Mouse (Mus musculus) forebrain, embryonic 14.5 days (tissue): ENCODE results near the gene Cmip. TPM values are rescaled to one million over a fixed set of nuclear protein-coding genes. Genes with fewer than 3 reads are reported as not detected.

Source experiments
- ATAC-seq: fragments of 200-750 bp; cut with Nextera tagmentation; 2 replicates; pipeline ENCODE4 v1.8.0; 2017; ENCODE audit warnings: mild to moderate bottlenecking, moderate library complexity
- DNase-seq: peaks from one replicate; pipeline ENCODE4 v3.0.0-alpha.2; 2015; ENCODE audit warnings: low spot score
- H3K27ac ChIP-seq: fragments of 300-500 bp; sonication (generic); 2 replicates; pipeline ENCODE4 v1.5.1; 2014; ENCODE audit warnings: low read depth, mild to moderate bottlenecking, control low read depth, low read length, moderate library complexity
- H3K27me3 ChIP-seq: fragments of 300-500 bp; sonication (generic); replicated peaks from 2 replicates; pipeline ENCODE4 v1.6.1; 2014; ENCODE audit warnings: low read length, control low read depth, mixed read lengths; ENCODE audit not compliant: control insufficient read depth, insufficient read depth
- H3K36me3 ChIP-seq: fragments of 300-500 bp; sonication (generic); 2 replicates; pipeline ENCODE4 v1.6.1; 2014; ENCODE audit warnings: low read length, control low read depth; ENCODE audit not compliant: control insufficient read depth, insufficient read depth
- H3K4me1 ChIP-seq: fragments of 300-500 bp; sonication (generic); 2 replicates; pipeline ENCODE4 v1.6.1; 2014; ENCODE audit warnings: antibody characterized with exemption, low read length, control low read depth; ENCODE audit not compliant: control insufficient read depth, insufficient read depth
- H3K4me2 ChIP-seq: fragments of 300-500 bp; sonication (generic); 2 replicates; pipeline ENCODE4 v1.6.1; 2014; ENCODE audit warnings: mild to moderate bottlenecking, control low read depth, low read length
- H3K4me3 ChIP-seq: fragments of 300-500 bp; sonication (generic); 2 replicates; pipeline ENCODE4 v1.5.1; 2014; ENCODE audit warnings: low read depth, low read length, control low read depth
- H3K9ac ChIP-seq: fragments of 300-500 bp; sonication (generic); 2 replicates; pipeline ENCODE4 v1.6.1; 2014; ENCODE audit warnings: mild to moderate bottlenecking, low read length, control low read depth, moderate library complexity
- H3K9me3 ChIP-seq: fragments of 300-500 bp; sonication (generic); replicated peaks from 2 replicates; pipeline ENCODE4 v1.6.1; 2016; ENCODE audit warnings: low read length, control low read depth, mixed read lengths; ENCODE audit not compliant: control insufficient read depth
- WGBS: fragments of 180-500 bp; shearing (Covaris S2); extraction: QIAGEN DNeasy Blood & Tissue Kit; methylation state at CpG from one replicate; pipeline ENCODE4 v1.1.7; 2014; 5-methylcytosine and 5-hydroxymethylcytosine counted together
- polyA plus RNA-seq: library from polyadenylated mRNA; unstranded; fragments of >200 nt; fragmentation: Nextera tagmentation; extraction: Ambion mirVana; gene quantifications from 2 replicates; pipeline ENCODE4 v1.2.1, GENCODE M21; 2014

The Cmip gene
- polyA plus RNA-seq, 1 experiment from 2014 or later = 57.4 TPM

GRCm38 (mm10) chr8:117322021-117322420 lies 65.2 kb downstream of the Cmip start:
- Histone ChIP-seq H3K27me3 (no peaks in the 10 kb centered on the region), H3K36me3 (no peaks in the 10 kb centered on the region), H3K4me3 (no peak overlapping the region), H3K4me2 (peak overlapping the region; percentile 28), H3K9ac (peak overlapping the region; percentile 35; the same call in 1 of the 2 replicates), H3K4me1 (peaks cover 19% of the 10 kb centered on the region), H3K27ac (peak overlapping the region; percentile 86), H3K9me3 (no peaks in the 10 kb centered on the region)
- ATAC-seq (peak; percentile 88), DNase-seq (peak; percentile 87)
- 28% methylated on average over 6 of the region's 6 CpGs for WGBS

- no peak for DNase-seq
- WGBS = 58% methylated on average over 8 of the region's 8 CpGs
- H3K27ac ChIP-seq = peak overlapping the region; percentile 86
- no peak overlapping the region for H3K4me3 ChIP-seq
- peak; percentile 9; the same call in 1 of the 2 replicates for ATAC-seq
- peak overlapping the region; percentile 28; the same call in 1 of the 2 replicates for H3K4me2 ChIP-seq
- no peaks in the 10 kb centered on the region for H3K36me3 ChIP-seq
- H3K9ac ChIP-seq = peak overlapping the region; percentile 25; the same call in 1 of the 2 replicates
- H3K4me1 ChIP-seq = peaks cover 23% of the 10 kb centered on the region
- H3K27me3 ChIP-seq = no peaks in the 10 kb centered on the region
- no peaks in the 10 kb centered on the region for H3K9me3 ChIP-seq
Observed at GRCm38 (mm10) chr8:117322715-117323310, 65.9 kb downstream of the Cmip start.

GRCm38 (mm10) chr8:117324821-117325220 lies 68.0 kb downstream of the Cmip start:
- peaks cover 29% of the 10 kb centered on the region for H3K4me1 ChIP-seq
- no peaks in the 10 kb centered on the region for H3K9me3 ChIP-seq
- no peak overlapping the region for H3K4me2 ChIP-seq
- no peak overlapping the region for H3K4me3 ChIP-seq
- no peaks in the 10 kb centered on the region for H3K36me3 ChIP-seq
- DNase-seq = no peak
- H3K27ac ChIP-seq = no peak overlapping the region
- 96% methylated on average over 9 of the region's 9 CpGs for WGBS
- ATAC-seq = no peak
- no peak overlapping the region for H3K9ac ChIP-seq
- no peaks in the 10 kb centered on the region for H3K27me3 ChIP-seq

GRCm38 (mm10) chr8:117326735-117327134 lies 69.9 kb downstream of the Cmip start:
- no peak for ATAC-seq
- Histone ChIP-seq H3K4me3 (no peak overlapping the region), H3K9me3 (no peaks in the 10 kb centered on the region), H3K36me3 (no peaks in the 10 kb centered on the region), H3K4me2 (no peak overlapping the region), H3K27me3 (no peaks in the 10 kb centered on the region), H3K9ac (no peak overlapping the region), H3K4me1 (peaks cover 24% of the 10 kb centered on the region), H3K27ac (no peak overlapping the region)
- WGBS = 87% methylated on average over 5 of the region's 5 CpGs
- no peak for DNase-seq

GRCm38 (mm10) chr8:117327385-117327837 lies 70.5 kb downstream of the Cmip start:
- 42% methylated on average over 7 of the region's 7 CpGs for WGBS
- Histone ChIP-seq H3K9me3 (no peaks in the 10 kb centered on the region), H3K27me3 (no peaks in the 10 kb centered on the region), H3K4me2 (no peak overlapping the region), H3K4me3 (no peak overlapping the region), H3K4me1 (peaks cover 18% of the 10 kb centered on the region), H3K27ac (peak overlapping the region; percentile 72), H3K9ac (peak overlapping the region; percentile 41; the same call in 1 of the 2 replicates), H3K36me3 (no peaks in the 10 kb centered on the region)
- no peak for ATAC-seq
- DNase-seq = no peak

- DNase-seq = no peak
- Histone ChIP-seq H3K4me2 (no peak overlapping the region), H3K4me1 (peaks cover 10% of the 10 kb centered on the region), H3K27ac (no peak overlapping the region), H3K27me3 (no peaks in the 10 kb centered on the region), H3K9me3 (no peaks in the 10 kb centered on the region), H3K9ac (no peak overlapping the region), H3K4me3 (no peak overlapping the region), H3K36me3 (no peaks in the 10 kb centered on the region)
- 85% methylated on average over 9 of the region's 9 CpGs for WGBS
- no peak for ATAC-seq
Observed at GRCm38 (mm10) chr8:117328758-117329157, 71.9 kb downstream of the Cmip start.

GRCm38 (mm10) chr8:117329167-117329566 lies 72.3 kb downstream of the Cmip start:
- H3K9ac ChIP-seq = 0 out of 2 replicates have a peak overlapping the region, but pooled peaks have one; percentile 21
- DNase-seq (no peak), ATAC-seq (no peak)
- H3K27me3 ChIP-seq = no peaks in the 10 kb centered on the region
- no peaks in the 10 kb centered on the region for H3K9me3 ChIP-seq
- 72% methylated on average over 9 of the region's 9 CpGs for WGBS
- no peak overlapping the region for H3K4me2 ChIP-seq
- no peak overlapping the region for H3K4me3 ChIP-seq
- no peaks in the 10 kb centered on the region for H3K36me3 ChIP-seq
- H3K4me1 ChIP-seq = peaks cover 13% of the 10 kb centered on the region
- peak overlapping the region; percentile 21; the same call in 1 of the 2 replicates for H3K27ac ChIP-seq

- Histone ChIP-seq H3K9ac (no peak overlapping the region), H3K4me3 (no peak overlapping the region), H3K9me3 (no peaks in the 10 kb centered on the region), H3K36me3 (no peaks in the 10 kb centered on the region), H3K27me3 (no peaks in the 10 kb centered on the region), H3K4me1 (peaks cover 20% of the 10 kb centered on the region), H3K27ac (no peak overlapping the region), H3K4me2 (no peak overlapping the region)
- ATAC-seq (no peak), DNase-seq (no peak)
- 78% methylated on average over 2 of the region's 2 CpGs for WGBS
Observed at GRCm38 (mm10) chr8:117329903-117330302, 73.0 kb downstream of the Cmip start.

GRCm38 (mm10) chr8:117332229-117333010 lies 75.6 kb downstream of the Cmip start:
- no peaks in the 10 kb centered on the region for H3K9me3 ChIP-seq
- no peaks in the 10 kb centered on the region for H3K27me3 ChIP-seq
- 89% methylated on average over 27 of the region's 27 CpGs for WGBS
- no peak overlapping the region for H3K4me3 ChIP-seq
- H3K36me3 ChIP-seq = no peaks in the 10 kb centered on the region
- no peak for ATAC-seq
- no peak overlapping the region for H3K9ac ChIP-seq
- peaks cover 24% of the 10 kb centered on the region for H3K4me1 ChIP-seq
- H3K4me2 ChIP-seq = no peak overlapping the region
- DNase-seq = no peak
- H3K27ac ChIP-seq = no peak overlapping the region
